Mouse (Mus musculus) heart, postnatal 10 days (tissue): ENCODE results near the gene Tmem127. TPM values are rescaled to one million over a fixed set of nuclear protein-coding genes. Genes with fewer than 3 reads are reported as not detected.
"Not testable (repeated sequence)": the region's sequence is repeated elsewhere in the genome, so short reads cannot be mapped to it uniquely, and the experiment has no call there.

Experiments used
- DNase-seq, 2 experiments: peaks; one replicate each; pipeline ENCODE4 v3.0.0; 2021
- intact Hi-C: fragments of 180-260 bp; cut with DNase I; formaldehyde crosslinking; loops from one replicate; pipeline ENCODE4 v1.15.1; 2025
- total RNA-seq, 2 experiments: library from RNA; stranded (reverse); gene quantifications; 2 replicates each; pipeline ENCODE4 v1.2.3; 2021

Tmem127 gene
- total RNA-seq: 10 to 100 TPM; 39.4 to 40.4 TPM

GRCm38 (mm10) chr2:127247592-127248333, at the start of gene Tmem127, which contains the start of gene Ciao1:
Tmem127 (plus strand) TSS chr2:127247908.
Ciao1 (minus strand) TSS chr2:127247816.
- intact Hi-C loops: loop anchor here (1.0 kb wide), 2 partner anchors 22 to 94 kb away; no protein-coding TSS in a partner anchor
- DNase-seq: peak; percentile 98 to 99

- peak; percentile 67 to 76 for DNase-seq
- intact Hi-C loops: loop anchor here (1.0 to 10.0 kb wide), 2 partner anchors 39 to 110 kb away; no protein-coding TSS in a partner anchor
Measured at GRCm38 (mm10) chr2:127204932-127205331, 42.8 kb upstream of the Tmem127 start.

GRCm38 (mm10) chr2:127205936-127206335, 41.8 kb upstream of the Tmem127 start:
- DNase-seq: not testable (repeated sequence)
- intact Hi-C loops: loop anchor here (1.0 to 10.0 kb wide), 2 partner anchors 40 to 111 kb away; no protein-coding TSS in a partner anchor

DNA sequence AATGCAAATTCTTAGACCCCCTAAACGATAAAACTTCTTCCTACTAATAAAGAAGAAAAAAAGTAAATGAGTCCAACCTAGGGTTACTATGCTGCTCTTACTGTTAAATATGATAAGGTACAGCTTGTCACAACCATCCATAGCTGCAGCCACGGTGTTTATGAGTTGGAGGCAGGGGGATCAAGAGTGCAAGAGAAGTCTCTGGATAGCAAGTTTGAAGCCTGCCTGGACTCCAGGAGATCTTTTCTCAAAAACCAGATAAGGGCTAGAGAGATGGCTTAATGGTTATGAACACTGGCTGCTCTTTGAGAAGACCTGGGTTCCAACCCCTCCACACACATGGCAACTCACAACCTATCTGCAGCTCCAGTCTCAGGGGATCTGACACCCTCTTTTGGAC, 40.8 kb upstream of the Tmem127 start:
- intact Hi-C loops: loop anchor here (10.0 kb wide), 1 partner anchor 112 kb away; no protein-coding TSS in a partner anchor
- DNase-seq: no peak

DNA sequence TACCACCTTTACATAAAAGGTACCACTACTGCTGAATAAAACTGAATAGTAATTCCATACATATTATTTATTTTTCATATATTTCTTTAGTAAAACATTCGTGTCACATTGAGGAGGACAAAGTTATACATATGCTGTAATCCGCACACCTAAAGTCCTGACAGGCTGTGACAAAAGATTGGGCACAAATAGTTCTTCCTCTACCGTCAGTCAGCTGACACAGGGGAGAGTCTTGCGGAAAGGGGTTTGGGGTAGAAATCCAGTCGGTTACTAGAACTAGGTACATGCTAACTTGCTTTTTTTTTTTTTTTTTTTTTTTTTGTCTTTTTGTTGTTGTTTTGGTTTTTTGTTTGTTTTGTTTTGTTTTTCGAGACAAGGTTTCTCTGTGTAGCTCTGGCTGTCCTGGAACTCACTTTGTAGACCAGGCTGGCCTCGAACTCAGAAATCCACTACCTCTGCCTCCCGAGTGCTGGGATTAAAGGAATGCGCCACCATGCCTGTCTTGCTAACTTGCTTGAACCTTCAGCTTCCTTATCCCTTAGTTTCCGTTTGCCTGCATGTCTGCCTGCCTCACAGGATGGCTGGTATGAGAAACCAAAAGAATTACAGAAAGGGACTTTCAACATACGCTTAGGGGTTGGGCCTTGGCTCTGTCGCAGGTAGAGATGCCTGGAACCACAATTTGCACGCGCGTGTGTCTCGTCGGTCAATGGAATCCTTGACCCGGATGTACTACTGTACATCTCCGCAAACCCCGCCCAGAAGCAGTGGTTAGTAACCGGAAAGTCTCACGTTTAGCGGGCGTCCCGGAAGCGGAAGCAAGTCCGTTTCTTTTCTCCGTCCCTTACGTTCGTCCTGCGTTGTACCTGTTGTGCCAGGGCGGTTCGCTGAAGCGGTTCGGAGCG, 39.9 kb upstream of the Tmem127 start, which contains the start of the genes 1810024B03Rik and Snrnp200:
TSS of gene 1810024B03Rik (minus strand) at position 734 of the 905 bp plus-strand sequence.
TSS of gene Snrnp200 (plus strand) at position 840 of the 905 bp plus-strand sequence.
- peak; percentile 96 to 97 for DNase-seq
- intact Hi-C loops: loop anchor here (10.0 kb wide), 1 partner anchor 113 kb away; no protein-coding TSS in a partner anchor

- DNase-seq: no peak
- intact Hi-C loops: loop anchor here (10.0 kb wide), 1 partner anchor 114 kb away; no protein-coding TSS in a partner anchor
Measured at GRCm38 (mm10) chr2:127208452-127208769, 39.3 kb upstream of the Tmem127 start.

DNA sequence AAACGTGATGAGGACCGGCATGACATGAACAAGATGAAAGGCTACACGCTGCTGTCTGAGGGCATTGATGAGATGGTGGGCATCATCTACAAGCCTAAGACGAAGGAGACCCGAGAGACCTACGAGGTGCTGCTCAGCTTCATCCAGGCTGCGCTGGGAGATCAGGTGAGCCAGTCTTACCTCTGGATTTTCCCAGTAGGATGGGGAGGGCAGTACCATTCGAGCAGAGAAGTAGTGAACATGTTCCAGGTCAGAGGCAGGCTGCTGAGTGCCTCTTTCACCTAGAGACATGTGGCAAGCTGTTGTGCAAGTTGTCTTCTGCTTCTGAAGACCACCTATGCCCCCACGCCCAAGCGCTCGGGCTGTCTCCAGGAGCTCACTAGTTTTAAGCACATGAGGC, 37.0 kb upstream of the Tmem127 start:
- intact Hi-C loops: no loop called here
- no peak for DNase-seq

GRCm38 (mm10) chr2:127217746-127218145, 30.0 kb upstream of the Tmem127 start:
- intact Hi-C loops: no loop called here
- no peak for DNase-seq

- intact Hi-C loops: no loop called here
- DNase-seq: no peak
Measured at GRCm38 (mm10) chr2:127225261-127225660, 22.4 kb upstream of the Tmem127 start.

GRCm38 (mm10) chr2:127237897-127238610, 9.7 kb upstream of the Tmem127 start:
- intact Hi-C loops: no loop called here
- DNase-seq: peak; percentile 17 to 22

DNA sequence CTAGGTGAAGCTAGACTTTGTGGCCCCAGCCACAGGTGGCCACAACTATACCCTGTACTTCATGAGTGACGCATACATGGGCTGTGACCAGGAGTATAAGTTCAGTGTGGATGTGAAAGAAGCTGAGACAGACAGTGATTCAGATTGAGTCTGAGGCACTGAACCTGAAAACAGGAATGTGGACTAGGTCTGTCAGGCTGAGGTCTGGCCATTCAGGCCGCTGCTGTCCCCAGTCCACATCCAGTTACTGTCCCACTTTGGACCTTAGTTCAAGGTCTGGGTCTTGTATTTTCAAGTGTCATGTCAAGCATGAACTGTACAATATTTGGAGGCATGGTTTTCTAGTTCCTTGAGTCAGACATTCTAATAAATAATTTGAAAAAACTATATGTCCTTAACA, 7.6 kb upstream of the Tmem127 start:
- DNase-seq: no peak
- intact Hi-C loops: no loop called here

DNA sequence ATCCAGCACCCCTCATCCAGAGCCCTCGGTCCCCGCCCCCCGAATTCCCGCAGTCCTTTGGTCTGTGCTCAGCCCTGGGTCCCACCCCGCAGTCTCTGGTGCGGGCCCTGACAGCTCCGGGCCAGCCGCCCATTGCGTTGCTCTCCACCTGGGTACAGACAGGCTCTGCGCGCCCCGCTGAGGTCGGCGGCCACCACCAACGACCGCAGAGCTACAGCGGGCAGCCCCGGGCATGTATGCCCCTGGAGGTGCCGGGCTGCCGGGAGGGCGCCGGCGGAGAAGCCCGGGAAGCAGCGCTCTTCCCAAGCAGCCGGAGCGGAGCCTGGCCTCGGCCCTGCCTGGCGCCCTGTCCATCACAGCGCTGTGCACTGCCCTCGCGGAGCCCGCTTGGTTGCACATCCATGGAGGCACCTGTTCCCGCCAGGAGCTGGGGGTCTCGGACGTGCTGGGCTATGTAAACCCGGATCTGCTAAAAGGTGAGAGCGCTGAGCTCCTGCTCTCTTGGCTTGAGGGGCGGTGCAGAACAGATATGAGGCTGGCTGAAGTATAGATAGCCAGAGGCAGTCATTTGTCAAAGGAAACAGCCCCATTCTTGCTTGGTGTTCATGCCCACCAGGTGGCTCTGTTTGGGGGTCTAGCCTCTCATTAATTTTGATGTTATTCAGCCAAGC, 761 bp downstream of the Tmem127 start:
- DNase-seq: peak; percentile 49 to 58
- intact Hi-C loops: loop anchor here (1.0 kb wide), 2 partner anchors 21 to 93 kb away; no protein-coding TSS in a partner anchor

- DNase-seq: peak in 1 of 2 experiments; percentile 32
- intact Hi-C loops: no loop called here
Measured at GRCm38 (mm10) chr2:127250291-127251008, 2.7 kb downstream of the Tmem127 start.

DNA sequence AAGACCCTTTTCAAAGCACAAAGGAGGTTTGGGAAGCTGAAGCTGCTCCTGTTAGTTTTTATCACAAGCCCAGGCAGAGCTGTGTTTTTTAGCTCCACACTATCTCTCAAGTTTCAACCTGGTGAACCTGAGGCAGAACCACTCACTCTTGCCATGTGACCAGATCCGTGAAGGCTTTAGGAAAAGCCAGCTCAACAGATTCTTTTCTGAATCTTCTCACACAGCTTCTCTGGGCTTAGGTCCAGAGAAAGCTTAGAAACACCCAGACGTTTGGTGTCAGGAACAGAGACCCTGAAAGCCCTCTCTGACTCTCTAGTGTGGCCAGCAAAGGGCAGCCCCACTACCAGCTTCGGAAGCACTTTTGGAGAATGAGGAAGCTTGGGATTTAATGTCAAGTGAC, 3.7 kb downstream of the Tmem127 start:
- intact Hi-C loops: no loop called here
- no peak for DNase-seq

GRCm38 (mm10) chr2:127251880-127252527, 4.3 kb downstream of the Tmem127 start:
- DNase-seq: peak; percentile 31 to 35
- intact Hi-C loops: loop anchor here (2.0 kb wide), 1 partner anchor 17 kb away; no protein-coding TSS in a partner anchor

GRCm38 (mm10) chr2:127252787-127253186, 5.1 kb downstream of the Tmem127 start:
- no peak for DNase-seq
- intact Hi-C loops: loop anchor here (2.0 kb wide), 1 partner anchor 16 kb away; no protein-coding TSS in a partner anchor

- DNase-seq: no peak
- intact Hi-C loops: no loop called here
Measured at GRCm38 (mm10) chr2:127254604-127255134, 7.0 kb downstream of the Tmem127 start.

DNA sequence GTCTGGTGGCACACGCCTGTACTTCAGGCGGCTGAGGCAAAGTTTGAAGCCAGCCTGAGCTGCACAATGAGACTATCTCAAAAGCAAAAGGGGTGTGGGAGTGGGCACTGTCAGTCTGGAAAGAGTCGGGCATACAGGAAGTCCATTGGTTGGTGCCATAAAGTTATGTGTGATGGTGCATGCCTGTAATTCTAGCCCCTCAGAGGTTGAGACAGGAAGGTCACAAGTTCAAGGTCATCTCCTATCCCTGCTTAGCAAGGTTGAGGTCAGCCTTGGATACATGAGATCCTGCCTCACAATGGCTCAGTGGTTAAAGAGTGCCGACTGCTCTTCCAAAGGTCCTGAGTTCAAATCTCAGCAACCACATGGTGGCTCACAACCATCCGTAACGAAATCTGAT, 7.6 kb downstream of the Tmem127 start:
- no peak for DNase-seq
- intact Hi-C loops: no loop called here
